Mouse (Mus musculus) kidney, postnatal 36 days (tissue): ENCODE results near the gene 7530416G11Rik.

Experiments
- DNase-seq, 2 experiments: peaks; one replicate each; pipeline ENCODE4 v3.0.0; 2021 to 2022; ENCODE audit warnings: mixed read lengths in 2 of 2

The 7530416G11Rik gene

GRCm38 (mm10) chr15:85503127-85503526 is at the start of gene 7530416G11Rik:
Gene 7530416G11Rik, minus strand, starts transcription at chr15:85503227.
- no peak for DNase-seq

- DNase-seq, result no peak
Measured at GRCm38 (mm10) chr15:85546500-85546899, 43.5 kb upstream of the 7530416G11Rik start.

GRCm38 (mm10) chr15:85545369-85545768 is 42.3 kb upstream of the 7530416G11Rik start:
- DNase-seq, result no peak

GRCm38 (mm10) chr15:85538170-85538569 is 35.1 kb upstream of the 7530416G11Rik start:
- DNase-seq, result peak; percentile 60 to 73

- DNase-seq, result no peak
Measured at GRCm38 (mm10) chr15:85537151-85537550, 34.1 kb upstream of the 7530416G11Rik start.

- DNase-seq, result no peak
Measured at GRCm38 (mm10) chr15:85534646-85535045, 31.6 kb upstream of the 7530416G11Rik start.

GRCm38 (mm10) chr15:85534215-85534614 is 31.2 kb upstream of the 7530416G11Rik start:
- peak; percentile 57 to 61 for DNase-seq

GRCm38 (mm10) chr15:85532063-85532462 is 29.0 kb upstream of the 7530416G11Rik start:
- peak; percentile 31 to 51 for DNase-seq

- peak in 1 of 2 experiments; percentile 29 for DNase-seq
Measured at GRCm38 (mm10) chr15:85529911-85530310, 26.9 kb upstream of the 7530416G11Rik start.

- no peak for DNase-seq
Measured at GRCm38 (mm10) chr15:85524404-85524950, 21.4 kb upstream of the 7530416G11Rik start.

- DNase-seq, result peak; percentile 76 to 84
Measured at GRCm38 (mm10) chr15:85523173-85523991, 20.4 kb upstream of the 7530416G11Rik start.

GRCm38 (mm10) chr15:85519438-85519837 is 16.4 kb upstream of the 7530416G11Rik start:
- DNase-seq, result no peak

- DNase-seq, result no peak
Measured at GRCm38 (mm10) chr15:85507370-85508014, 4.5 kb upstream of the 7530416G11Rik start.

GRCm38 (mm10) chr15:85506680-85507079 is 3.7 kb upstream of the 7530416G11Rik start:
- no peak for DNase-seq

- peak in 1 of 2 experiments; percentile 23 for DNase-seq
Measured at GRCm38 (mm10) chr15:85505118-85505925, 2.3 kb upstream of the 7530416G11Rik start.

GRCm38 (mm10) chr15:85500267-85500666 is 2.8 kb downstream of the 7530416G11Rik start:
- no peak for DNase-seq

GRCm38 (mm10) chr15:85497981-85498475 is 5.0 kb downstream of the 7530416G11Rik start:
- DNase-seq, result no peak

GRCm38 (mm10) chr15:85497548-85497947 is 5.5 kb downstream of the 7530416G11Rik start:
- no peak for DNase-seq

GRCm38 (mm10) chr15:85494163-85494621 is 8.8 kb downstream of the 7530416G11Rik start:
- no peak for DNase-seq

GRCm38 (mm10) chr15:85489751-85490150 is 13.3 kb downstream of the 7530416G11Rik start:
- no peak for DNase-seq

- DNase-seq, result no peak
Measured at GRCm38 (mm10) chr15:85488900-85489299, 14.1 kb downstream of the 7530416G11Rik start.

- peak in 1 of 2 experiments; percentile 51 for DNase-seq
Measured at GRCm38 (mm10) chr15:85480630-85481029, 22.4 kb downstream of the 7530416G11Rik start.
